Mouse (Mus musculus) stomach, embryonic 16.5 days (tissue): ENCODE data around the gene Dleu7. TPM values are rescaled to one million over a fixed set of nuclear protein-coding genes. Genes with fewer than 3 reads are reported as not detected.

Source experiments
- ATAC-seq: fragments of 200-750 bp; cut with Nextera tagmentation; 2 replicates; pipeline ENCODE4 v1.8.0; 2017; ENCODE audit warnings: moderate number of reproducible peaks, moderate TSS enrichment; ENCODE audit not compliant: insufficient read depth, low FRiP score
- H3K27ac ChIP-seq: fragments of 300-500 bp; sonication (generic); 2 replicates; pipeline ENCODE4 v1.5.1; 2014; ENCODE audit warnings: low read length
- H3K27me3 ChIP-seq: fragments of 300-500 bp; sonication (generic); 2 replicates; pipeline ENCODE4 v1.6.1; 2014; ENCODE audit warnings: low read length, control low read depth, mixed read lengths; ENCODE audit not compliant: control insufficient read depth, insufficient read depth
- H3K36me3 ChIP-seq: fragments of 300-500 bp; sonication (generic); 2 replicates; pipeline ENCODE4 v1.6.1; 2014; ENCODE audit warnings: low read length; ENCODE audit not compliant: control insufficient read depth, insufficient read depth
- H3K4me1 ChIP-seq: fragments of 300-500 bp; sonication (generic); 2 replicates; pipeline ENCODE4 v1.6.1; 2014; ENCODE audit warnings: low read length, control low read depth, mixed read lengths; ENCODE audit not compliant: control insufficient read depth, insufficient read depth
- H3K4me2 ChIP-seq: fragments of 300-500 bp; sonication (generic); 2 replicates; pipeline ENCODE4 v1.6.1; 2014; ENCODE audit warnings: low read depth, low read length, mixed read lengths
- H3K4me3 ChIP-seq: fragments of 300-500 bp; sonication (generic); replicated peaks from 2 replicates; pipeline ENCODE4 v1.5.1; 2014; ENCODE audit warnings: mild to moderate bottlenecking, low read length
- H3K9ac ChIP-seq: fragments of 300-500 bp; sonication (generic); 2 replicates; pipeline ENCODE4 v1.6.1; 2014; ENCODE audit warnings: low read length
- H3K9me3 ChIP-seq: fragments of 300-500 bp; sonication (generic); replicated peaks from 2 replicates; pipeline ENCODE4 v1.6.1; 2016; ENCODE audit warnings: low read length, control low read depth; ENCODE audit not compliant: control insufficient read depth
- WGBS: fragments of 180-500 bp; shearing (Covaris S2); extraction: QIAGEN DNeasy Blood & Tissue Kit; methylation state at CpG from one replicate; pipeline ENCODE4 v1.1.7; 2014; 5-methylcytosine and 5-hydroxymethylcytosine counted together
- polyA plus RNA-seq: library from polyadenylated mRNA; unstranded; fragments of >200 nt; fragmentation: Nextera tagmentation; extraction: Ambion mirVana; gene quantifications from 2 replicates; pipeline ENCODE4 v1.2.1, GENCODE M21; 2015

Gene Dleu7
- polyA plus RNA-seq = 0.29 and 0.36 TPM in 2 replicates

DNA sequence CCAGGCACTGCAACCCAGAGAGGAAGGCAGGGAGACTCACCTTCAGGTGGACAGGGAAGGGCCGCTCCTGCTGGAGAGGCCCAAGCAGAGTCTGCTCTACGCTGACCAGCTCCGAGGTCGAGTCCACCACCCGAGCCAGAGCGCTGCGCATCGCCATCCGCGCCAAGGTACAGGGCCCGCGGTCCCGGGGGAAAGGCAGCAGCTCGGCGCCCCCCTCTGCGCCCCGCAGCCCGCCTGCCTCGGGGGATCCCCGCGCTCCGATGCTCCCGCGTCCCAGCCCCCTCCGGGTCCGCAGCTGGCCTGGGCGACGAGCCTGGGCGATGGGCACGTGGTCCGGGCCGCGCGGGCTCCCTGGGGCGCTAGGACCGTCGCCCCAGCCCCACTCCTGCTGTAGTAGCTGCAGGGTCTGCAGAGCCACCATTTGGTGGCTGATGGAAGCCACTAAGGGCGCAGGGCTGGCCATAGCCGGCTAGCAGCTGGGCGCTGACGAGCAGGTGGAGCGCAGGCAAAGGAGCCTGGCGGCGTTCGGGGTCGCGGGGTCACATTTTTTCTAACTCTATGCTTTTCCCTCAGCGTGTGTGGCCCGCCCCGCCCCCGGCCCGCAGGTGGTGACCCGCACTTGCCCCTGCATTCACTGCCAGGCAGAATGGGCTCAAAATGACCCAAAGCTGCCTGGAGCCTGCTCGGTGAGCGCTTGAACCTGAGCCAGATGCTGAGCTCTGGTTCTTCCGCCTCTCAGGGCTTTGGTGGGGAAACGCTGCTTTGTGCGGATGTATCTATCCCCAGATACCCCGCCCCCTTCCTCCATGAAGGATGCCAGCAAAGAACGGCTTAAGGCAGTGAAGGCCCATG is at the start of gene Dleu7, which contains the start of gene Rnaseh2b:
Gene Dleu7 (minus strand): TSS at position 560 of the 852 bp plus-strand sequence.
Gene Rnaseh2b (plus strand): TSS at position 102 of the 852 bp plus-strand sequence.
- Histone ChIP-seq H3K27me3 (no peaks in the 10 kb centered on the region), H3K4me2 (peak within 1 kb of the TSS; percentile 99), H3K36me3 (no peaks in the 10 kb centered on the region), H3K4me1 (peaks cover 6% of the 10 kb centered on the region; the same call in 1 of the 2 replicates), H3K27ac (no peak within 1 kb of the TSS), H3K9ac (peak within 1 kb of the TSS; percentile 75), H3K9me3 (no peaks in the 10 kb centered on the region), H3K4me3 (peak within 1 kb of the TSS; percentile 49)
- under 1% methylated on average over 60 of the region's 60 CpGs for WGBS
- peak; percentile 47; the same call in 1 of the 2 replicates for ATAC-seq

DNA sequence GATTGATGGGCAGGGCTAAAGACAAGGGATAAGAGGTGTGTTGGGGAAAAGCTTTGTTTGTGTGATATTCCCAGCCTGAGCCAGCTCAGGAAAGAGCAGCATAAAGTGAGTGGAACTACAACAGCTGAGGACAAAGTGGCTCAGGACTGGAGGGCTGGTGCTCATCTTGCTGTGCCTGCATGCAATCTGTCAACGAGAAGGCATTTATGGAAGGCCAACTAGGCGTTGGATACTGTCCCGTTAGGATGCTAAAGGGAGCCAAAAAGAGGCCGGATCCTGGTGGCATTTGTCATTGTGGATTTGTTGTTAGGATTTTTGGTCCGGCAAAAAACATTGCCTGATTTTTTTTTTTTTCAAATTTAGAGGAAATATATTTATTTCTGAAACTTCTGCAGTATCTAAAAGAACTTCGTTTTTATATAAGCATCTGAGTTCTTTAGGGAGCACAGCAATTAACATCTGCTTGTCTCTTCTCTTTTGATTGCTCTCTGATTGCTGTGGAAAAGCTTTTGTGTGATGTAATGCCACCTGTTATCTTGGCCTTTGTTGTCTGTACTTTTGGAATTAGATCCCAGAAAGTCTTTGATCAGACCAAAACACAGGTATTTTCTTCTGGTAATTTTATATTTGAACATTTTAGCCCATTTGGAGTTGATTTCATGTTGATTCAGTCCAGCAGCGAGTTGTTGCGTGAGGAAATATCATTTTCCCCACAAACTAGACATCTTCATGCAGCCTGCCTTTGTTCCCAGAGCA is 49.2 kb upstream of the Dleu7 start:
- H3K36me3 ChIP-seq = no peaks in the 10 kb centered on the region
- no peak for ATAC-seq
- no peak overlapping the region for H3K4me3 ChIP-seq
- H3K4me2 ChIP-seq = no peak overlapping the region
- no peaks in the 10 kb centered on the region for H3K9me3 ChIP-seq
- H3K27me3 ChIP-seq = no peaks in the 10 kb centered on the region
- H3K27ac ChIP-seq = 0 out of 2 replicates have a peak overlapping the region, but pooled peaks have one; percentile 8
- 58% methylated on average over 8 of the region's 8 CpGs for whole genome bisulfite sequencing
- no peaks in the 10 kb centered on the region; the same call in 1 of the 2 replicates for H3K4me1 ChIP-seq
- no peak overlapping the region for H3K9ac ChIP-seq

DNA sequence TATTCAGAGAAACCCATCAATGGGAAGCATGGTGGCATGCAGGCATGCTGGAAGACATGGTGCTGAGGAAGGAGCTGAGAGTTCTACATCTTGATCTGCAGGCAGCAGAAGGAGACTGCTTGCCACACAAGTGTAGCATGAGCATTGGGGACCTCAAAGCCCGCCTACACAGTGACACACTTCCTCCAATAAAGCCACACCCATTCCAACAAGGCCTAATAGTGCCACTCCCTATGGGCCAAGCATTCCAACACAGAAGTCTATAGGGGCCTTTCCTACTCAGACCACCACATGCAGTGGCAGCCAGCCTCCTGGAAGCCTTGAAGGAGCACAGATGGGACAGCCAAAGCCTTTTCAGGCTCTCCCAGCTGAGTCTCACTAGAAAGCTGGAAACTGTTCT is 46.3 kb upstream of the Dleu7 start:
- Histone ChIP-seq H3K4me1 (no peaks in the 10 kb centered on the region; the same call in 1 of the 2 replicates), H3K4me3 (no peak overlapping the region), H3K9me3 (no peaks in the 10 kb centered on the region), H3K27me3 (no peaks in the 10 kb centered on the region), H3K9ac (no peak overlapping the region), H3K36me3 (no peaks in the 10 kb centered on the region), H3K4me2 (no peak overlapping the region), H3K27ac (no peak overlapping the region)
- 100% methylated on average over 1 of the region's 1 CpGs for whole genome bisulfite sequencing
- no peak for ATAC-seq

DNA sequence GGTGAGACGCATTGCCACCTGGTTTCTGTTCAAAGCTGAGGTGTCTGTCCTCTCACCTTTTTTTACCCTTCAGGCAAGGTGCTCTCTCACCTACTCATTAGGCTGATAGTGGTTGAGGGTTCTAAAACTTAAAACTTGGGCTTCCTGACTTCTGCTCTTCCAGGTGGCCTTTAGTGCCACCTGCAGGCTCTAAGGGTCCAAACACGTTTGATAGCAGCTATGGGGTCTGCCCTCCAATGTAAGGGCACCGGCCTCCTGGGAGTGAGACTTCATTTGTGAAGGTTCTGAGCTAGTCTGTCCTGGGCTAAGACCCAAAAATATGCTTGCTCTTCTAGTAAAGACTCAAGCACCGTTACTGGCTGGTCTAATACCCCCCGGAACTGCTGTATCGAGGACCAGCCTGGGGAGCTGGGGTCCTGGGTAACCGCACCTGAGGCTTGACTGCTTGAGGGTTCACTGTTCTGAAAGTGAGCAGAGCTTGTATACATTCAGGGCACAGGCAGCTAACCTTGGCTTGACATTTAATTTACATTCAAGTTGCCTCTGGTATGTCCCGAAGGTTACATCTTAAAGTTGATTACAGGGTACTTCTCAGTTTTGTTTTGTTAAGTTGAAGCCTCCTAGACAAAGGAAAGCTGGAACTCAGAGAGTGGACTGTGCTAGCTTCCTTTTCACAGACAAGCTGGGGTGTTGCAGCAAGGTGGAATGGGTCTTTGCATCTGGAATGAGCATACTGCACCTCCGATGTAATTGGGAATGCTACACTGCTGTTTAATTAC is 41.3 kb upstream of the Dleu7 start:
- ATAC-seq = no peak
- Histone ChIP-seq H3K4me1 (peaks cover 12% of the 10 kb centered on the region), H3K36me3 (no peaks in the 10 kb centered on the region), H3K4me2 (no peak overlapping the region), H3K4me3 (no peak overlapping the region), H3K27me3 (no peaks in the 10 kb centered on the region), H3K9me3 (no peaks in the 10 kb centered on the region), H3K27ac (no peak overlapping the region), H3K9ac (no peak overlapping the region)
- 74% methylated on average over 9 of the region's 9 CpGs for WGBS

DNA sequence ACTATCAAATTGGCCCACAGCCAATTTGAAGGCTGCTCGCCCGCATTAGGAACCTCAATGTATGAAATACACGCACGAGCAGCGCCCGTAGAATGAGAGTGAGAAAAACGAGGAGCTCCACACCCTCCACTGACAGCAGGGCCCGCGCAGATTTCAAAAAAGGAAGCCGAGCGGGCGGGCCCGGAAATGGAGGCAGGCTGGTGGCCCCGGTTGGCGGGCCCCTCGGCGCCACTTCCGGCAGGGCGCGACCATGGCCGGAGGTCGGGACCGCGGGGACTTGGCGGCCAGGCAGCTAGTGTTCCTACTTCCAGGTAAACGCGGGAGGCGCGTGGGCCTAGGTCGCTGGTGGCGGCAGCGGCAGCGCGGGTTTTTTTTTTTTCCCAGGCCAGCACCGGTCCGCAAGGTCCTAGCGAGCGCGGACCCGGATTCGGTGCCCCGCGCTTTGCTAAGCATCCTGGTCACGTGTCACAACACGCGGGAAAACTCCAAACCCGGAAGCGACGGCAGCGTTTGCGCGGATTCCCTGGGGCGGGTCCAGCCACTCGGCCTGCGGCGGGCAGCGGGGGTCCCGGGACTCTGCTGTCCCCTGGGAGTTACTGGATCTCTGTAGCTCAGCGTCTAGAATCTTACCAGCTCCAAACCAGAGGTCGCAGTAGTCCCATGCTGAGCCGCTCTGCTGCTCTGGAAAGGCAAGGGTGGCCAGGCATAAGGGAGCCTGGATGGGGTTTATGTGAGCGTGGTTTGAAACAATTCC is 39.2 kb upstream of the Dleu7 start:
- peaks cover 12% of the 10 kb centered on the region for H3K4me1 ChIP-seq
- ATAC-seq = peak; percentile 89
- under 1% methylated on average over 62 of the region's 62 CpGs for WGBS
- H3K9ac ChIP-seq = peak overlapping the region; percentile 90
- H3K4me2 ChIP-seq = peak overlapping the region; percentile 58
- no peaks in the 10 kb centered on the region for H3K9me3 ChIP-seq
- no peaks in the 10 kb centered on the region for H3K36me3 ChIP-seq
- no peaks in the 10 kb centered on the region for H3K27me3 ChIP-seq
- H3K27ac ChIP-seq = peak overlapping the region; percentile 86
- peak overlapping the region; percentile 76 for H3K4me3 ChIP-seq

DNA sequence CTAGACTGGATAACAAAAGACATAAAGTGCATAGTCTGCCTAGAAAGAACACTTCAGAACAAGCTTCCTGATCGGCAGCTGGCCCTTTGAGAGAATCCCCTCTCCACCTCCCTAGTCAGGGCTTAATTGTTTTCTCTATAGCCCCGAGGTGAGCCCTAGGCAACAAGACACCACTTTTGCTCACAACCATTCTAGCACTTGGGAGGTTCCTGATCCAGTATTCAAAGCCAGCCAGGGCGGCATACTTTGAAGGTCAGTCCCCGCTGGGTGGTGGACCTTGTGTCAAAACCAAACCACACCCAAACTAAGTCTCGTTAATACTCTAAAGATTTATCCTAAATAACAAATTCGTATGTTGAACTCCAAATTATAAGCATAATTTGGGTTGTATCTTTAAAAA is 38.6 kb upstream of the Dleu7 start:
- Histone ChIP-seq H3K4me2 (peak overlapping the region; percentile 58), H3K4me1 (peaks cover 15% of the 10 kb centered on the region), H3K9ac (peak overlapping the region; percentile 90), H3K27me3 (no peaks in the 10 kb centered on the region), H3K4me3 (peak overlapping the region; percentile 76), H3K27ac (0 out of 2 replicates have a peak overlapping the region, but pooled peaks have one; percentile 86), H3K9me3 (no peaks in the 10 kb centered on the region), H3K36me3 (no peaks in the 10 kb centered on the region)
- ATAC-seq = no peak
- WGBS = 28% methylated on average over 6 of the region's 6 CpGs

DNA sequence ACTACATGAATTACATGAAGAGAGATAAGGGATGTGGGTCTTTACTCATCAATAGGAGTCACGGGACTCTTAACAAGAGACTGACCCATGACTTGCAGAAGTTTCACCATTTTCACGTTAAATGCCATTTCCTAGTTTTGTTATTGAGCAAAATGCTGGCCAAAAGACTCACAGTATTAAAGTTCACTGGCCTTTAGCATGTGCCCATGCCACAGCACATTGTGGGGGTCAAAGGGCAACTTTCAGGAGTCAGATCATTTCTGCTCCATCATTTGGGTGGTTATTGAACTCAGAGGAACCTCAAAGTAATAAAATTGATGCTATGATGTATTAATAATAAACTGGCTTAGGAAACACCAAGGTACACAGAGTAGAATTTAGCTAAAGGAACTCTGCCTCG is 36.8 kb upstream of the Dleu7 start:
- peaks cover 18% of the 10 kb centered on the region for H3K4me1 ChIP-seq
- WGBS = 82% methylated on average over 3 of the region's 3 CpGs
- no peaks in the 10 kb centered on the region for H3K27me3 ChIP-seq
- ATAC-seq = no peak
- H3K36me3 ChIP-seq = no peaks in the 10 kb centered on the region
- H3K4me3 ChIP-seq = no peak overlapping the region
- no peak overlapping the region for H3K9ac ChIP-seq
- H3K27ac ChIP-seq = no peak overlapping the region
- H3K4me2 ChIP-seq = no peak overlapping the region
- no peaks in the 10 kb centered on the region for H3K9me3 ChIP-seq

DNA sequence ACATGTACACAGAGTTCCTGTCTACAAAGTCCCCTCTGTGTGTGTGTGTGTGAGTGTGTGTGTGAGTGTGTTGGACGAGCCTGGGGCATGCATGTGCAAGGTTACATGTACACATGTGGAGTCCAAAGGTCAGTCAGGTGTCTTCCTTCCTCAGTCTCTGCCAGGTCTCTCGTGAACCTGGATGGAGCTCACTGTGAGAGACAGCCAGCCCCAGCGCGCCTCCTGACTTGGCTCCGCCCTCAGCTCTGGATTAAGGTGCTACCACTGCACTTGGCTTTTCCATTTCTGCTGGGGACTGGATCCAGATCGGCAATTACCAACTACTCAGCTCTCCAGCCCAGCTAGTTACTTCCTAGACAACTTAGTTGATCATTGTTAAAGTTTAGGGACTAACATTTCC is 35.8 kb upstream of the Dleu7 start:
- Histone ChIP-seq H3K27ac (no peak overlapping the region), H3K9me3 (no peaks in the 10 kb centered on the region), H3K36me3 (no peaks in the 10 kb centered on the region), H3K27me3 (no peaks in the 10 kb centered on the region), H3K4me2 (no peak overlapping the region), H3K9ac (no peak overlapping the region), H3K4me1 (peaks cover 18% of the 10 kb centered on the region), H3K4me3 (no peak overlapping the region)
- WGBS = 40% methylated on average over 6 of the region's 6 CpGs
- ATAC-seq = no peak
